Mouse (Mus musculus) thymus, postnatal 4 days (tissue): ENCODE measurements around the gene Gm8011.
"Not testable (repeated sequence)": the region's sequence is repeated elsewhere in the genome, so short reads cannot be mapped to it uniquely, and the experiment has no call there.

ENCODE experiments used
- DNase-seq: peaks from one replicate; pipeline ENCODE4 v3.0.0; 2021

The Gm8011 gene

GRCm38 (mm10) chr14:42463581-42463980 is at the start of gene Gm8011:
Gm8011 (plus strand) TSS chr14:42463881.
- DNase-seq = not testable (repeated sequence)

- DNase-seq = not testable (repeated sequence)
Observed at GRCm38 (mm10) chr14:42439573-42439972, 24.1 kb upstream of the Gm8011 start, which contains the start of gene Gm8005. Gm8005 (minus strand) TSS chr14:42439673.

- not testable (repeated sequence) for DNase-seq
Observed at GRCm38 (mm10) chr14:42502249-42502648, 38.6 kb downstream of the Gm8011 start, which contains the start of gene Gm8020. Gm8020 (minus strand) TSS chr14:42502349.
